ENCODE assay signal across 8 mouse cellular contexts in the genomic region with DNA sequence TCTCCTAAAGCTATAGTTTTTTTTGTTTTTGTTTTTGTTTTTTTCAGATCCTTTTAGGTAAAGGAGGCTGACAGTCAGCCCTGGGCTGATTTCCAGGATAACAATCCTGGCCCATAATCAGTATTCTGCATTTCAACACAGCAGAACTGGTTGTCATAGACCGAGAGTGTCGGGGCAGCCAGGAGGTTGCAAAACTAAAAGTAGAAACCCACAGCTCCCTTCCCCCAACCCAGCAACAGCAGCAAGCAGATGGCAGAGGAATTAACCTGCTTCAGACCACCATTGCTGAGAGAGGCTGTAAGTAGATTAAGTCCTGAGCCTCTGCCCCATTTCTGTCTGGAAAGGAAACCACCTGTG. TPM values are rescaled to one million over a fixed set of nuclear protein-coding genes. Genes with fewer than 3 reads are reported as not detected.
DNase-seq lines count a peak whose midpoint lies in the region; ATAC-seq and TF ChIP-seq lines count a peak whose summit lies in the region.

No protein-coding gene starts in this region.

- WGBS in kidney, embryonic 14.5 days, result 10% methylated on average over 2 of the region's 2 CpGs
- 20% methylated on average over 2 of the region's 2 CpGs for WGBS in hindbrain, embryonic 16.5 days
- WGBS in liver, embryonic 16.5 days (ENCODE audit: insufficient replicate concordance), result 3% methylated on average over 2 of the region's 2 CpGs
- WGBS in neural tube, embryonic 13.5 days, result 36% methylated on average over 2 of the region's 2 CpGs

- H3K4me3 ChIP-seq in kidney, embryonic 14.5 days (ENCODE audit: low read length), result peak overlapping the region; percentile 79
- H3K4me3 ChIP-seq in bone marrow macrophage, adult 2 months (ENCODE audit: insufficient read depth, low read length), result peak overlapping the region; percentile 78
- peak overlapping the region; percentile 85 for H3K4me3 ChIP-seq in hindbrain, embryonic 16.5 days (ENCODE audit: low read length)
- H3K4me3 ChIP-seq in liver, embryonic 16.5 days (ENCODE audit: low read depth, low read length), result peak overlapping the region; percentile 97
- H3K4me3 ChIP-seq in neural tube, embryonic 13.5 days, result peak overlapping the region; percentile 75

- H3K9me3 ChIP-seq in kidney, embryonic 14.5 days (ENCODE audit: control insufficient read depth, low read length), result no peaks in the 10 kb centered on the region
- no peaks in the 10 kb centered on the region for H3K9me3 ChIP-seq in hindbrain, embryonic 16.5 days (ENCODE audit: control insufficient read depth, low read length)
- no peaks in the 10 kb centered on the region for H3K9me3 ChIP-seq in liver, embryonic 16.5 days (replicated peaks; ENCODE audit: control insufficient read depth, low read length)
- H3K9me3 ChIP-seq in neural tube, embryonic 13.5 days, result no peaks in the 10 kb centered on the region

- TF ChIP-seq POLR2A in bone marrow macrophage, adult 2 months (IDR thresholded peaks at IDR 0.05; ENCODE audit: borderline replicate concordance, low read depth, low read length), result no peak

- no peak for DNase-seq in kidney, postnatal 25 days
- DNase-seq in forelimb bud, embryonic 11.5 days (ENCODE audit: low read depth, low spot score), result peak; percentile 24
- no peak for DNase-seq in frontal cortex, adult 2 months (ENCODE audit: extremely low spot score in 1 of 2, low spot score in 1 of 2)

- peaks cover 4% of the 10 kb centered on the region; the same call in 1 of the 2 replicates for H3K4me1 ChIP-seq in kidney, embryonic 14.5 days (ENCODE audit: control insufficient read depth, insufficient read depth, low read length)
- H3K4me1 ChIP-seq in bone marrow macrophage, adult 2 months (ENCODE audit: control insufficient read depth, insufficient read depth, low read length), result peaks cover 36% of the 10 kb centered on the region
- H3K4me1 ChIP-seq in hindbrain, embryonic 16.5 days (ENCODE audit: control insufficient read depth, insufficient read depth, low read depth, low read length), result peaks cover 12% of the 10 kb centered on the region
- H3K4me1 ChIP-seq in liver, embryonic 16.5 days (ENCODE audit: control insufficient read depth, low read depth, low read length), result peaks cover 34% of the 10 kb centered on the region
- H3K4me1 ChIP-seq in neural tube, embryonic 13.5 days (replicated peaks), result peaks cover 12% of the 10 kb centered on the region

- peak overlapping the region; percentile 85; the same call in 1 of the 2 replicates for H3K27ac ChIP-seq in kidney, embryonic 14.5 days (ENCODE audit: low read depth, low read length)
- H3K27ac ChIP-seq in bone marrow macrophage, adult 2 months (ENCODE audit: insufficient read depth, low read depth, low read length), result peak overlapping the region; percentile 93
- peak overlapping the region; percentile 90; the same call in 1 of the 2 replicates for H3K27ac ChIP-seq in hindbrain, embryonic 16.5 days (ENCODE audit: low read depth, low read length)
- H3K27ac ChIP-seq in liver, embryonic 16.5 days (ENCODE audit: low read length), result peak overlapping the region; percentile 94
- H3K27ac ChIP-seq in neural tube, embryonic 13.5 days (replicated peaks), result peak overlapping the region; percentile 86

- H3K4me2 ChIP-seq in kidney, embryonic 14.5 days (replicated peaks; ENCODE audit: low read depth, low read length), result peak overlapping the region; percentile 70
- peak overlapping the region; percentile 93 for H3K4me2 ChIP-seq in hindbrain, embryonic 16.5 days (ENCODE audit: low read length)
- peak overlapping the region; percentile 78 for H3K4me2 ChIP-seq in liver, embryonic 16.5 days (ENCODE audit: low read depth, low read length)
- H3K4me2 ChIP-seq in neural tube, embryonic 13.5 days, result peak overlapping the region; percentile 86

- no peaks in the 10 kb centered on the region for H3K27me3 ChIP-seq in kidney, embryonic 14.5 days (ENCODE audit: control insufficient read depth, insufficient read depth, low read length)
- no peaks in the 10 kb centered on the region for H3K27me3 ChIP-seq in hindbrain, embryonic 16.5 days (replicated peaks; ENCODE audit: control insufficient read depth, insufficient read depth, low read length)
- no peaks in the 10 kb centered on the region for H3K27me3 ChIP-seq in liver, embryonic 16.5 days (ENCODE audit: control insufficient read depth, insufficient read depth, low read depth, low read length)
- 0 out of 2 replicates have a peak, but pooled peaks cover 3% of the 10 kb centered on the region for H3K27me3 ChIP-seq in neural tube, embryonic 13.5 days

- no peak for TF ChIP-seq CTCF in bone marrow macrophage, adult 2 months (IDR thresholded peaks at IDR 0.05; ENCODE audit: low read depth, low read length)

- no peaks in the 10 kb centered on the region for H3K36me3 ChIP-seq in kidney, embryonic 14.5 days (ENCODE audit: control insufficient read depth, insufficient read depth, low read length)
- H3K36me3 ChIP-seq in hindbrain, embryonic 16.5 days (ENCODE audit: control insufficient read depth, insufficient read depth, low read length), result no peaks in the 10 kb centered on the region
- H3K36me3 ChIP-seq in liver, embryonic 16.5 days (ENCODE audit: control insufficient read depth, insufficient read depth), result no peaks in the 10 kb centered on the region
- no peaks in the 10 kb centered on the region for H3K36me3 ChIP-seq in neural tube, embryonic 13.5 days

- no peak for ATAC-seq in kidney, embryonic 14.5 days (ENCODE audit: low FRiP score, low TSS enrichment)
- 0 out of 2 replicates have a peak, but pooled peaks have one; percentile 0 for ATAC-seq in hindbrain, embryonic 16.5 days
- ATAC-seq in liver, embryonic 16.5 days (ENCODE audit: low read depth), result no peak
- ATAC-seq in neural tube, embryonic 13.5 days (ENCODE audit: low read depth), result no peak

- peak overlapping the region; percentile 37; the same call in 1 of the 2 replicates for H3K9ac ChIP-seq in kidney, embryonic 14.5 days (ENCODE audit: low read depth, low read length)
- H3K9ac ChIP-seq in hindbrain, embryonic 16.5 days (ENCODE audit: low read depth, low read length), result peak overlapping the region; percentile 78; the same call in 1 of the 2 replicates
- peak overlapping the region; percentile 95 for H3K9ac ChIP-seq in liver, embryonic 16.5 days (ENCODE audit: low read depth, low read length)
- 0 out of 2 replicates have a peak overlapping the region, but pooled peaks have one; percentile 80 for H3K9ac ChIP-seq in neural tube, embryonic 13.5 days

RNA-seq across cellular contexts. Expression of gene Fyco1, which starts 1.0 kb away (rescaled TPM):
- polyA plus RNA-seq in kidney, embryonic 14.5 days (2014; fragmentation: Nextera tagmentation; extraction: Ambion mirVana), result 10.6 and 13.2 TPM in 2 replicates
- 15.0 and 16.2 TPM in 2 replicates for polyA plus RNA-seq in bone marrow macrophage, adult 2 months (2012; ENCODE audit: insufficient read depth, insufficient read length, missing spikeins)
- polyA plus RNA-seq in hindbrain, embryonic 16.5 days (2015; fragmentation: Nextera tagmentation; extraction: Ambion mirVana), result 14.7 and 17.0 TPM in 2 replicates
- polyA plus RNA-seq in liver, embryonic 16.5 days (2015; fragmentation: Nextera tagmentation; extraction: Ambion mirVana), result 3.9 and 4.7 TPM in 2 replicates
- 9.4 and 9.6 TPM in 2 replicates for polyA plus RNA-seq in neural tube, embryonic 13.5 days (2015; fragmentation: Nextera tagmentation; extraction: Ambion mirVana)
- 23.1 and 23.7 TPM in 2 replicates for polyA plus RNA-seq in frontal cortex, adult 2 months (2012; rRNA removed)

RNA-seq across cellular contexts. Expression of gene Xcr1, which starts 11.1 kb away (rescaled TPM):
- not detected in 2 replicates for polyA plus RNA-seq in kidney, embryonic 14.5 days (2014; fragmentation: Nextera tagmentation; extraction: Ambion mirVana)
- not detected in 2 replicates for polyA plus RNA-seq in bone marrow macrophage, adult 2 months (2012; ENCODE audit: insufficient read depth, insufficient read length, missing spikeins)
- polyA plus RNA-seq in hindbrain, embryonic 16.5 days (2015; fragmentation: Nextera tagmentation; extraction: Ambion mirVana), result 0.04 and 0.07 TPM in 2 replicates
- polyA plus RNA-seq in liver, embryonic 16.5 days (2015; fragmentation: Nextera tagmentation; extraction: Ambion mirVana), result 0.02 and 0.06 TPM in 2 replicates
- polyA plus RNA-seq in neural tube, embryonic 13.5 days (2015; fragmentation: Nextera tagmentation; extraction: Ambion mirVana), result 0.04 TPM in 1 of 2 replicates, not detected in the other
- polyA plus RNA-seq in frontal cortex, adult 2 months (2012; rRNA removed), result not detected in 2 replicates

RNA-seq across cellular contexts. Expression of gene Cxcr6, which starts 44.4 kb away (rescaled TPM):
- polyA plus RNA-seq in kidney, embryonic 14.5 days (2014; fragmentation: Nextera tagmentation; extraction: Ambion mirVana), result 0.17 and 0.22 TPM in 2 replicates
- polyA plus RNA-seq in bone marrow macrophage, adult 2 months (2012; ENCODE audit: insufficient read depth, insufficient read length, missing spikeins), result not detected in 2 replicates
- 0.07 and 0.18 TPM in 2 replicates for polyA plus RNA-seq in hindbrain, embryonic 16.5 days (2015; fragmentation: Nextera tagmentation; extraction: Ambion mirVana)
- polyA plus RNA-seq in liver, embryonic 16.5 days (2015; fragmentation: Nextera tagmentation; extraction: Ambion mirVana), result 0.13 and 0.22 TPM in 2 replicates
- polyA plus RNA-seq in neural tube, embryonic 13.5 days (2015; fragmentation: Nextera tagmentation; extraction: Ambion mirVana), result 0.20 TPM in 1 of 2 replicates, not detected in the other
- 0.12 and 0.13 TPM in 2 replicates for polyA plus RNA-seq in frontal cortex, adult 2 months (2012; rRNA removed)

Comparison
In these comparisons a context has a peak if more than half of its experiments do, and no peak if none do; other contexts are left out.
1. H3K9ac ChIP-seq: peak in every context shown above with its lines; median percentile 95 in liver, embryonic 16.5 days; 80 in neural tube, embryonic 13.5 days; 78 in hindbrain, embryonic 16.5 days; 37 in kidney, embryonic 14.5 days.